Mouse (Mus musculus) intestine, embryonic 14.5 days (tissue): ENCODE data around the gene Dlx1. TPM values are rescaled to one million over a fixed set of nuclear protein-coding genes. Genes with fewer than 3 reads are reported as not detected.

Source experiments
- ATAC-seq: fragments of 200-750 bp; cut with Nextera tagmentation; replicated peaks from 2 replicates; pipeline ENCODE4 v1.8.0; 2017; ENCODE audit warnings: low read depth, moderate number of reproducible peaks, moderate TSS enrichment, moderate library complexity; ENCODE audit not compliant: low FRiP score, low TSS enrichment
- DNase-seq: peaks from one replicate; pipeline ENCODE4 v3.0.0-alpha.2; 2018; ENCODE audit warnings: low spot score
- H3K27ac ChIP-seq: fragments of 300-500 bp; sonication (generic); 2 replicates; pipeline ENCODE4 v1.5.1; 2014; ENCODE audit warnings: low read depth, mild to moderate bottlenecking, control low read depth
- H3K27me3 ChIP-seq: fragments of 300-500 bp; sonication (generic); replicated peaks from 2 replicates; pipeline ENCODE4 v1.6.1; 2014; ENCODE audit warnings: low read length, control low read depth; ENCODE audit not compliant: control insufficient read depth, insufficient read depth
- H3K36me3 ChIP-seq: fragments of 300-500 bp; sonication (generic); 2 replicates; pipeline ENCODE4 v1.6.1; 2014; ENCODE audit warnings: low read length, control low read depth; ENCODE audit not compliant: control insufficient read depth, insufficient read depth
- H3K4me1 ChIP-seq: fragments of 300-500 bp; sonication (generic); replicated peaks from 2 replicates; pipeline ENCODE4 v1.6.1; 2014; ENCODE audit warnings: low read length, control low read depth, mixed read lengths; ENCODE audit not compliant: control insufficient read depth, insufficient read depth
- H3K4me2 ChIP-seq: fragments of 300-500 bp; sonication (generic); 2 replicates; pipeline ENCODE4 v1.6.1; 2014; ENCODE audit warnings: low read length
- H3K4me3 ChIP-seq: fragments of 300-500 bp; sonication (generic); 2 replicates; pipeline ENCODE4 v1.5.1; 2014; ENCODE audit warnings: low read depth, low read length, control low read depth, mixed read lengths
- H3K9ac ChIP-seq: fragments of 300-500 bp; sonication (generic); 2 replicates; pipeline ENCODE4 v1.6.1; 2014; ENCODE audit warnings: mild to moderate bottlenecking, low read length
- H3K9me3 ChIP-seq: fragments of 300-500 bp; sonication (generic); 2 replicates; pipeline ENCODE4 v1.6.1; 2016; ENCODE audit warnings: low read length, control low read depth; ENCODE audit not compliant: control insufficient read depth
- WGBS: fragments of 180-500 bp; shearing (Covaris S2); extraction: QIAGEN DNeasy Blood & Tissue Kit; methylation state at CpG from one replicate; pipeline ENCODE4 v1.1.7; 2014; 5-methylcytosine and 5-hydroxymethylcytosine counted together
- polyA plus RNA-seq: library from polyadenylated mRNA; unstranded; fragments of >200 nt; fragmentation: Nextera tagmentation; extraction: Ambion mirVana; gene quantifications from 2 replicates; pipeline ENCODE4 v1.2.1, GENCODE M21; 2014

The Dlx1 gene
- polyA plus RNA-seq, 1 experiment from 2014 or later, result 8.0 TPM

- Histone ChIP-seq H3K4me2 (peak overlapping the region; percentile 31), H3K27ac (no peak overlapping the region), H3K9ac (0 out of 2 replicates have a peak overlapping the region, but pooled peaks have one; percentile 5), H3K27me3 (peaks cover 96% of the 10 kb centered on the region), H3K9me3 (no peaks in the 10 kb centered on the region), H3K4me1 (peaks cover 18% of the 10 kb centered on the region), H3K4me3 (peak overlapping the region; percentile 0), H3K36me3 (no peaks in the 10 kb centered on the region)
- DNase-seq, result peak; percentile 71
- WGBS, result 1% methylated on average over 24 of the region's 30 CpGs
- peak; percentile 26; the same call in 1 of the 2 replicates for ATAC-seq
Observed at GRCm38 (mm10) chr2:71542816-71543301, 14.9 kb downstream of the Dlx1 start.

- H3K4me1 ChIP-seq, result peaks cover 18% of the 10 kb centered on the region
- ATAC-seq (no peak), DNase-seq (no peak)
- peak overlapping the region; percentile 17; the same call in 1 of the 2 replicates for H3K9ac ChIP-seq
- no peak overlapping the region; the same call in 1 of the 2 replicates for H3K4me2 ChIP-seq
- H3K4me3 ChIP-seq, result peak overlapping the region; percentile 46; the same call in 1 of the 2 replicates
- H3K27ac ChIP-seq, result no peak overlapping the region
- H3K27me3 ChIP-seq, result peaks cover 96% of the 10 kb centered on the region
- no peaks in the 10 kb centered on the region for H3K9me3 ChIP-seq
- H3K36me3 ChIP-seq, result no peaks in the 10 kb centered on the region
- WGBS, result 1% methylated on average over 9 of the region's 9 CpGs
Observed at GRCm38 (mm10) chr2:71543531-71543930, 15.6 kb downstream of the Dlx1 start.

- Histone ChIP-seq H3K4me3 (peak overlapping the region; percentile 46; the same call in 1 of the 2 replicates), H3K27ac (no peak overlapping the region), H3K4me2 (no peak overlapping the region)
Observed at GRCm38 (mm10) chr2:71543948-71544347, 16.0 kb downstream of the Dlx1 start.

GRCm38 (mm10) chr2:71544391-71545285 is 16.7 kb downstream of the Dlx1 start:
- ATAC-seq (no peak), DNase-seq (peak; percentile 76)
- H3K27ac ChIP-seq, result no peak overlapping the region
- no peaks in the 10 kb centered on the region for H3K36me3 ChIP-seq
- H3K9me3 ChIP-seq, result no peaks in the 10 kb centered on the region
- peak overlapping the region; percentile 46 for H3K4me3 ChIP-seq
- no peak overlapping the region; the same call in 1 of the 2 replicates for H3K9ac ChIP-seq
- peaks cover 96% of the 10 kb centered on the region for H3K27me3 ChIP-seq
- peaks cover 18% of the 10 kb centered on the region for H3K4me1 ChIP-seq
- H3K4me2 ChIP-seq, result peak overlapping the region; percentile 20; the same call in 1 of the 2 replicates
- WGBS, result under 1% methylated on average over 57 of the region's 61 CpGs

More at GRCm38 (mm10) chr2:71543948-71544347, 16.0 kb downstream of the Dlx1 start:
- no peaks in the 10 kb centered on the region for H3K9me3 ChIP-seq
- peak overlapping the region; percentile 17; the same call in 1 of the 2 replicates for H3K9ac ChIP-seq
- peaks cover 96% of the 10 kb centered on the region for H3K27me3 ChIP-seq
- H3K4me1 ChIP-seq, result peaks cover 18% of the 10 kb centered on the region
- WGBS, result 2% methylated on average over 20 of the region's 20 CpGs
- no peak for ATAC-seq
- DNase-seq, result peak; percentile 73
- H3K36me3 ChIP-seq, result no peaks in the 10 kb centered on the region

- no peaks in the 10 kb centered on the region for H3K9me3 ChIP-seq
- peaks cover 96% of the 10 kb centered on the region for H3K27me3 ChIP-seq
- peaks cover 18% of the 10 kb centered on the region for H3K4me1 ChIP-seq
- H3K9ac ChIP-seq, result peak overlapping the region; percentile 34
- H3K27ac ChIP-seq, result peak overlapping the region; percentile 16; the same call in 1 of the 2 replicates
- H3K36me3 ChIP-seq, result no peaks in the 10 kb centered on the region
- DNase-seq, result peak; percentile 83
- 1% methylated on average over 32 of the region's 32 CpGs for WGBS
- peak overlapping the region; percentile 46 for H3K4me3 ChIP-seq
- peak overlapping the region; percentile 91 for H3K4me2 ChIP-seq
- no peak for ATAC-seq
Observed at GRCm38 (mm10) chr2:71545401-71545881, 17.5 kb downstream of the Dlx1 start.

GRCm38 (mm10) chr2:71545882-71546639 is 18.1 kb downstream of the Dlx1 start:
- H3K9ac ChIP-seq, result peak overlapping the region; percentile 34; the same call in 1 of the 2 replicates
- peak; percentile 86 for DNase-seq
- H3K27ac ChIP-seq, result peak overlapping the region; percentile 16; the same call in 1 of the 2 replicates
- H3K4me3 ChIP-seq, result peak overlapping the region; percentile 46
- peaks cover 14% of the 10 kb centered on the region for H3K4me1 ChIP-seq
- ATAC-seq, result peak; percentile 61
- WGBS, result under 1% methylated on average over 57 of the region's 59 CpGs
- no peaks in the 10 kb centered on the region for H3K36me3 ChIP-seq
- H3K9me3 ChIP-seq, result no peaks in the 10 kb centered on the region
- H3K27me3 ChIP-seq, result peaks cover 95% of the 10 kb centered on the region
- H3K4me2 ChIP-seq, result peak overlapping the region; percentile 91

GRCm38 (mm10) chr2:71546640-71547071 is 18.7 kb downstream of the Dlx1 start, which contains the start of gene Dlx2:
TSS of gene Dlx2 (minus strand) at chr2:71546754.
- peak within 1 kb of the TSS; percentile 91 for H3K4me2 ChIP-seq
- peak within 1 kb of the TSS; percentile 34 for H3K9ac ChIP-seq
- ATAC-seq (peak; percentile 71), DNase-seq (peak; percentile 78)
- H3K4me1 ChIP-seq, result peaks cover 11% of the 10 kb centered on the region
- H3K9me3 ChIP-seq, result no peaks in the 10 kb centered on the region
- under 1% methylated on average over 37 of the region's 37 CpGs for WGBS
- no peaks in the 10 kb centered on the region for H3K36me3 ChIP-seq
- peak within 1 kb of the TSS; percentile 16; the same call in 1 of the 2 replicates for H3K27ac ChIP-seq
- peaks cover 95% of the 10 kb centered on the region for H3K27me3 ChIP-seq
- peak within 1 kb of the TSS; percentile 46 for H3K4me3 ChIP-seq

GRCm38 (mm10) chr2:71547829-71548228 is 19.9 kb downstream of the Dlx1 start:
- no peak for ATAC-seq
- Histone ChIP-seq H3K27ac (no peak overlapping the region), H3K36me3 (no peaks in the 10 kb centered on the region), H3K9ac (no peak overlapping the region), H3K4me1 (peaks cover 11% of the 10 kb centered on the region), H3K9me3 (no peaks in the 10 kb centered on the region), H3K4me3 (no peak overlapping the region), H3K27me3 (peaks cover 95% of the 10 kb centered on the region), H3K4me2 (no peak overlapping the region)
- WGBS, result 4% methylated on average over 8 of the region's 8 CpGs
- DNase-seq, result peak; percentile 86
